Mouse (Mus musculus) liver, embryonic 16.5 days (tissue): ENCODE results near the gene Impdh2. TPM values are rescaled to one million over a fixed set of nuclear protein-coding genes. Genes with fewer than 3 reads are reported as not detected.
A peak's percentile ranks its signal among the peaks of the same experiment; 100 is the strongest.
"Not testable (repeated sequence)": the region's sequence is repeated elsewhere in the genome, so short reads cannot be mapped to it uniquely, and the experiment has no call there.

Experiments
- ATAC-seq: fragments of 200-750 bp; cut with Nextera tagmentation; 2 replicates; pipeline ENCODE4 v1.8.0; 2017; ENCODE audit warnings: low read depth, mild to moderate bottlenecking, moderate number of reproducible peaks, moderate library complexity
- H3K27ac ChIP-seq: fragments of 300-500 bp; sonication (generic); 2 replicates; pipeline ENCODE4 v1.5.1; 2014; ENCODE audit warnings: mild to moderate bottlenecking, low read length
- H3K27me3 ChIP-seq: fragments of 300-500 bp; sonication (generic); 2 replicates; pipeline ENCODE4 v1.6.1; 2014; ENCODE audit warnings: low read depth, low read length, mixed read lengths; ENCODE audit not compliant: control insufficient read depth, insufficient read depth
- H3K36me3 ChIP-seq: fragments of 300-500 bp; sonication (generic); 2 replicates; pipeline ENCODE4 v1.6.1; 2014; ENCODE audit warnings: mild to moderate bottlenecking; ENCODE audit not compliant: control insufficient read depth, insufficient read depth
- H3K4me1 ChIP-seq: fragments of 300-500 bp; sonication (generic); 2 replicates; pipeline ENCODE4 v1.6.1; 2014; ENCODE audit warnings: low read depth, low read length, mixed read lengths; ENCODE audit not compliant: control insufficient read depth
- H3K4me2 ChIP-seq: fragments of 300-500 bp; sonication (generic); 2 replicates; pipeline ENCODE4 v1.6.1; 2014; ENCODE audit warnings: low read depth, low read length, mixed read lengths
- H3K4me3 ChIP-seq: fragments of 300-500 bp; sonication (generic); 2 replicates; pipeline ENCODE4 v1.5.1; 2014; ENCODE audit warnings: low read depth, mild to moderate bottlenecking, low read length
- H3K9ac ChIP-seq: fragments of 300-500 bp; sonication (generic); 2 replicates; pipeline ENCODE4 v1.6.1; 2014; ENCODE audit warnings: low read depth, low read length
- H3K9me3 ChIP-seq: fragments of 300-500 bp; sonication (generic); replicated peaks from 2 replicates; pipeline ENCODE4 v1.6.1; 2016; ENCODE audit warnings: low read length; ENCODE audit not compliant: control insufficient read depth
- WGBS: fragments of 180-500 bp; shearing (Covaris S2); extraction: QIAGEN DNeasy Blood & Tissue Kit; methylation state at CpG from one replicate; pipeline ENCODE4 v1.1.7; 2014; ENCODE audit not compliant: insufficient replicate concordance; 5-methylcytosine and 5-hydroxymethylcytosine counted together
- polyA plus RNA-seq: library from polyadenylated mRNA; unstranded; fragments of >200 nt; fragmentation: Nextera tagmentation; extraction: Ambion mirVana; gene quantifications from 2 replicates; pipeline ENCODE4 v1.2.1, GENCODE M21; 2015

Impdh2 gene
- polyA plus RNA-seq, 1 experiment from 2014 or later, result 80.0 TPM

DNA sequence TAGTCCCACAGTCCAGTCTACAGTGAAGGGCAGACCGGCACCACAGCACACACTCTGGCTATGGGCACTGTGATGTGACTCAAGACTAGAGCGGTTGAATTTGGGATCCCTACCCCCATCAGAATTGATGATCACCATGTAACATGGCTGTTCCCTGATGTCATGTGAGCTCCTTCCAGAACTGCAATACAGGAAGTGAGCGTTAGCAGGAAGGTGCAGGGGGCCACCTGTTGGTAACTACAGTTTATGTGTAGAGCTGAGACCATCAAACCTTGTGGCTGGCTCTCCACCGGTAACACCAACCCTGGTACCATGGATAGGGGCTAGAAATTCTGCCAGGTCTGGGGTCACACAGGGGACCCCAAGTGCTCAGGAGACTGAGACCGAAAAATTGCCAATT is 29.1 kb downstream of the Impdh2 start:
- Histone ChIP-seq H3K4me2 (no peak overlapping the region), H3K27me3 (no peaks in the 10 kb centered on the region), H3K4me1 (peaks cover 3% of the 10 kb centered on the region), H3K9ac (no peak overlapping the region), H3K27ac (no peak overlapping the region), H3K9me3 (no peaks in the 10 kb centered on the region), H3K36me3 (no peaks in the 10 kb centered on the region), H3K4me3 (no peak overlapping the region)
- whole genome bisulfite sequencing, result 60% methylated on average over 5 of the region's 5 CpGs
- ATAC-seq, result no peak

DNA sequence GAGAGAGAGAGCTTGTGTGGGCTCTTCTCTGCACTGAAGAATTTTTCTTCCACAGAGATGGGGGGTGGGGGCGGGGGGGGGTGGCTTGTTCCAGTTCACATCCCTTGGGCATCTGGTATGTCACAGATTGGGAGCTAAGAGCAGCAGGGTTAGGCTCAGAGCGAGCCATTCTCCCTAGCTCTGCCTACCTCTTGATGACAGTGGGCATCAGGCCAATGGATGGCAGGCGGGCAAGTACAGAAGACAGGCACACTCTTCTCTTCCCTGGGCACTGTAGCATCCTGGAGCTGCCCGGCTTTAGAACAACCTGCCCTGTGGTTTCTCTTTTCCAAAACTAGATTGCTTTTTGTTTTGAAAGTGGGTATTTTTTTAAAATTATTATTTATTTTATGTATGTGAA is 31.4 kb downstream of the Impdh2 start:
- no peaks in the 10 kb centered on the region for H3K36me3 ChIP-seq
- H3K4me3 ChIP-seq, result no peak overlapping the region
- no peak overlapping the region for H3K27ac ChIP-seq
- H3K27me3 ChIP-seq, result no peaks in the 10 kb centered on the region; the same call in 1 of the 2 replicates
- H3K4me2 ChIP-seq, result no peak overlapping the region
- ATAC-seq, result no peak
- peaks cover 5% of the 10 kb centered on the region for H3K4me1 ChIP-seq
- no peaks in the 10 kb centered on the region for H3K9me3 ChIP-seq
- 75% methylated on average over 4 of the region's 4 CpGs for WGBS
- H3K9ac ChIP-seq, result no peak overlapping the region

DNA sequence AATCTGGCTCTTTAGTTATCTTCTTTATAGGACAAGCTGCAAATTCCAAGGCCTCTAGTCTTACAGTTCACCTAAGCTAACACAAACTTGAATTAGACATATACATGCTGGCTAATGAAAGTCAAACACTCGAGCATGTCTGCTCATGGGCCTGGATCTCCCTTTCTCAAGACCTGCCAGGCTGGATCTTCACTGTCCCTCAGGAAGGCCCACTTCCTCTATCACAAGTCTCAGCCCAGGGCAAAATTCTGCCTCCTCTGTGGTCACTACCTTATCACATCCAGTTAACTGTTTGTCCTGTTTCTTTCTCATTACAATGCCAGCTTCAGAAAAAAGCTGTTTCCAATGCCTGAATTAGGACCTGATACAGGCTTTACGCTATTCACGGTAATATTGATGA is 34.3 kb downstream of the Impdh2 start:
- no peak overlapping the region for H3K4me3 ChIP-seq

DNA sequence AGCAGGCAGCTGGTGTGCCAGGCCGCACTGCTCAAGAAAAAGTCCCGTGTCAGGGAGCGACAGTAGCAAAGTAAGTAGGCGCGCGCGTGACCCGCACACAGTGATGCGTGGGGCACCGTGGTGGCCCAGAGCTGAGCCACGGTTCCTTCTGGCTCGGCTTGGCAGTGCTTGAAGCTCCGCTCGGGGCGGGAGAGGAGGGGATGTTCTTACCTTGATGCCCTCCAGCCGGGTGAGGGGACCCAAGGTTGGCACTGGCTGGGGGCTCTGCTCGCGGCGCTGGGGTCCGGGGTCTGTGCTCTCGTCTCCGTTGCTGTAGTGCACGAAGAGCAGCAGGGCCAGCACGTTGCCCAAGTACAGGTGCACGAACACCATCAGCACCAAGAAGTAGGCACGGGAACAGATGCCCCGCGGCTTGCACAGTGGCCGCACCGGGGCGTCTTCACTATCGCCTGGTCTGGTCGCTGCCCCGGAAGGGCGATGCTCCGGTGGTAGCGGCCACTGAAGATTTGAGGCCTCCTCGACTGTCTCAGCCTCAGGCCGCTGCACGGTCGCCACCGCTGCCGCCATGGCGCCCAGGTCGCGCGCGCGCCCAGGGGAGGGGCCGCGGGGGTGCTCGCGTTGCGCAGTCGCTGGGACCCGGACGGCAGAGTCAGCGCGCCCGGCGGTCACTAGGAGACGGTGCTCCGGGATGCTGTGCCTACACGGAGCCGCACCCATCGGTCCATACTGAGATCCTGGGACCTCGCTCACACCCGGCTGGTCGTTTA is 37.1 kb downstream of the Impdh2 start, which contains the start of gene P4htm:
Gene P4htm, minus strand, starts transcription at position 670 of the 767 bp plus-strand sequence.
- H3K36me3 ChIP-seq, result no peaks in the 10 kb centered on the region
- no peaks in the 10 kb centered on the region for H3K9me3 ChIP-seq
- peaks cover 13% of the 10 kb centered on the region for H3K27me3 ChIP-seq
- H3K4me2 ChIP-seq, result peak within 1 kb of the TSS; percentile 84
- H3K4me1 ChIP-seq, result peaks cover 15% of the 10 kb centered on the region
- H3K4me3 ChIP-seq, result peak within 1 kb of the TSS; percentile 66
- peak; percentile 59; the same call in 1 of the 2 replicates for ATAC-seq
- 6% methylated on average over 67 of the region's 69 CpGs for WGBS
- no peak within 1 kb of the TSS for H3K27ac ChIP-seq
- peak within 1 kb of the TSS; percentile 35 for H3K9ac ChIP-seq

More for the DNA sequence above, 34.3 kb downstream of the Impdh2 start:
- peaks cover 15% of the 10 kb centered on the region for H3K4me1 ChIP-seq
- peaks cover 13% of the 10 kb centered on the region for H3K27me3 ChIP-seq
- 36% methylated on average over 3 of the region's 3 CpGs for WGBS
- H3K9ac ChIP-seq, result no peak overlapping the region
- H3K27ac ChIP-seq, result no peak overlapping the region
- H3K36me3 ChIP-seq, result no peaks in the 10 kb centered on the region
- no peak for ATAC-seq
- H3K4me2 ChIP-seq, result no peak overlapping the region
- no peaks in the 10 kb centered on the region for H3K9me3 ChIP-seq

DNA sequence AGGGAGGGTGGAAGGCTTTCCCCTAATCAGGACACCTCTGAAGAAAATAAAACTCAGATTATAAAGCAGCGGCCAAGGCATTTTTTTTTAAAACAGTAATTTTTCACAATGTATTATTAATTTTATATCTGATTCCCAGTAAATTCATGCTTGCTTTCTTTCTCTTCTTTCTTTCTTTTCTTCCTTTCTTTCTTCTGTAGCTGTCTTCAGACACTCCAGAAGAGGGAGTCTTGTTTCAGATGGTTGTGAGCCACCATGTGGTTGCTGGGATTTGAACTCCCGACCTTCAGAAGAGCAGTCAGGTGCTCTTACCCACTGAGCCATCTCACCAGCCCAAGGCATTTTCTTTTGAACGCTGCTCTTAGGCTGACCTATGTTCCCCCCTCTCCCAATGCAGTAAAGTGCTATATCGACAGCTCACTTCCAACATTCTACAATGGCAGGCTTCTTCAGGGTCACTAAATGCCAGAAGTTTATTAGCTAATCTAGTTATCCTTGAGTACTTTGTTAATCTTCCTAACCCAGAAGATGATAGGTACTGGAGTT is 39.0 kb downstream of the Impdh2 start:
- peaks cover 15% of the 10 kb centered on the region for H3K4me1 ChIP-seq
- no peaks in the 10 kb centered on the region for H3K36me3 ChIP-seq
- H3K4me2 ChIP-seq, result no peak overlapping the region
- no peak overlapping the region for H3K4me3 ChIP-seq
- WGBS, result 67% methylated on average over 4 of the region's 4 CpGs
- peaks cover 13% of the 10 kb centered on the region for H3K27me3 ChIP-seq
- H3K9me3 ChIP-seq, result no peaks in the 10 kb centered on the region
- ATAC-seq, result no peak
- no peak overlapping the region for H3K27ac ChIP-seq
- H3K9ac ChIP-seq, result no peak overlapping the region

DNA sequence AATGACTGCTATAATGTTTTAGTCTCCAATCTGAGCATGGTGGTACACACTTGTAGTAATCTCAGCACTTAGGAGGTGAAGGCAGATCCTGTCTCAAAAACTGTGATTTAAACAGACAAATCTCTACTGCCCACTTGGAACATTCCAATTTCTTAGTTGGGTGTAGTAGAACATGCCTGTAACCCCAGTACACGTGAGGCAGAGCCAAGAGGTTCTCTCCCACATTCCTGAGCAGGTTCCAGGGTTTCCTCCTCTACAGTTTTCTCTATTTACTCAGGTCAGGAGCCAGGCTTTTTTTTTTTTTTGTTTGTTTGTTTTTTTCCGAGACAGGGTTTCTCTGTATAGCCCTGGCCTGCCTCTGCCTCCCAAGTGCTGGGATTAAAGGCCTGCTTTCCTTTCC is 39.9 kb downstream of the Impdh2 start:
- 0 out of 2 replicates have a peak, but pooled peaks have one; percentile 27 for ATAC-seq
- 62% methylated on average over 2 of the region's 2 CpGs for WGBS
- Histone ChIP-seq H3K4me2 (no peak overlapping the region), H3K4me3 (no peak overlapping the region), H3K27me3 (peaks cover 13% of the 10 kb centered on the region), H3K9me3 (no peaks in the 10 kb centered on the region), H3K9ac (no peak overlapping the region), H3K4me1 (peaks cover 15% of the 10 kb centered on the region), H3K27ac (no peak overlapping the region), H3K36me3 (peaks cover 4% of the 10 kb centered on the region)

DNA sequence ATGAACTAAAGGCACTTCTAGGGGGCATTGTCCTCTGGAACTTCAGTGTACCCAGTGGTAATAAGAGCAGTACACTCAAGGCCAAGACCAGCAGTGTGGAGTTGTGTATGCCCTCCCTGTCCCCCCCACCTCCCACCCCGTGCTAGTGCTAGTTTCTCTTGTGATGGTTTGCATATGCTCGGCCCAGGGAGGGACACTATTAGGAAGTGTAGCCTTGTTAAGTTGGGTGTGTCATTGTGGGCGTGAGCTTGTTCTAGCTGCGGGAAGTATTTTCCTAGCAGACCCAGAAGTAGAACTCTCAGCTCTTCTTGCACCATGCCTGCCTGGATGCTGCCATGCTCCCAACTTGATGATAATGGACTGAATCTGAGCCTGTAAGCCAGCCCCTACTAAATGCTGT is 41.9 kb downstream of the Impdh2 start:
- no peak overlapping the region for H3K9ac ChIP-seq
- H3K4me2 ChIP-seq, result no peak overlapping the region
- WGBS, result 59% methylated on average over 4 of the region's 4 CpGs
- H3K36me3 ChIP-seq, result peaks cover 18% of the 10 kb centered on the region
- H3K27me3 ChIP-seq, result peaks cover 9% of the 10 kb centered on the region
- no peak overlapping the region for H3K27ac ChIP-seq
- H3K9me3 ChIP-seq, result no peaks in the 10 kb centered on the region
- no peak overlapping the region for H3K4me3 ChIP-seq
- ATAC-seq, result no peak
- peaks cover 8% of the 10 kb centered on the region for H3K4me1 ChIP-seq

DNA sequence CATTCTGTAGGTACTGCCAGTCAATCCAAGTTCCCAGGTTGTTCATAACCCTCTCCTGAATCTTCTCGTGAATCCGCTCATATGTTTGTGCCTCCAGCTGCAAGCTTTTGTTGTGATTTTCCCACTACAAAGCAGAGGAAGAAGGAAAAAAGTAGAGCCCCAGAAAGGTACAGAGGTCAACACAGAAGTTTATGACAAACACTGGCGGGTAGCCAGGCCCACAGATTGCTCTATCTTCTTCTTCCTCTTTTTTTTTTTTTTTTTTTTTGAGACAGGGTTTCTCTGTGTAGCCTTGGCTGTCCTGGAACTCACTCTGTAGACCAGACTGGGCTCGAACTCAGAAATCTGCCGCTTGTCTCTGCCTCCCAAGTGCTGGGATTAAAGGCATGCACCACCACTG is 47.8 kb downstream of the Impdh2 start:
- not testable (repeated sequence) for H3K27ac ChIP-seq, H3K9ac ChIP-seq, H3K27me3 ChIP-seq, H3K9me3 ChIP-seq, H3K4me3 ChIP-seq, H3K4me2 ChIP-seq, H3K4me1 ChIP-seq, ATAC-seq
- WGBS, result 82% methylated on average over 5 of the region's 5 CpGs
- peaks cover 57% of the 10 kb centered on the region for H3K36me3 ChIP-seq

DNA sequence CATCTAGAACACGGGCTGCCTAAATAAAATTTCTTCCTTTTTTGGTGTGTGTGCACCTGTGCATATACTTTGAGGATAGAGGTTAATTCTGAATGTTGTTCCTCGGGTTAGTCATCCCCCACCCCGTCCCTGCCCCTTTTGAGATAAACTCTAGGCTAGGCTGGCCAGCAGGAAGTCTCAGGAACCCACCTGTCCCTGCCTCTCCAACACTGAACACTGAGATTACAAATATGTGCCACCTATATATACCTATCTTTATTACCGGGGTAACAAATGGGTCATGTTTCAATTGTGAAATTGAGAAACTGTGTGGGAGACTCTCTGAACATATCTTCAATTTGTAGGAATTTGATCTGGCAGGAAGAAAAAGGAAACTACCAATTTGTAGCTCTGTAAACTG is 48.8 kb downstream of the Impdh2 start:
- H3K9me3 ChIP-seq, result no peaks in the 10 kb centered on the region
- H3K27ac ChIP-seq, result no peak overlapping the region
- H3K27me3 ChIP-seq, result no peaks in the 10 kb centered on the region
- no peak overlapping the region for H3K9ac ChIP-seq
- WGBS, result 67% methylated on average over 4 of the region's 4 CpGs
- no peak overlapping the region for H3K4me3 ChIP-seq
- peaks cover 64% of the 10 kb centered on the region for H3K36me3 ChIP-seq
- no peak for ATAC-seq
- H3K4me2 ChIP-seq, result no peak overlapping the region
- peaks cover 6% of the 10 kb centered on the region; the same call in 1 of the 2 replicates for H3K4me1 ChIP-seq
